Mouse (Mus musculus) ES-Bruce4 (cell line): Measurements from ENCODE around the gene Gm13277.
"Not testable (repeated sequence)": the region's sequence is repeated elsewhere in the genome, so short reads cannot be mapped to it uniquely, and the experiment has no call there.

Experiments
- CTCF ChIP-seq: IDR thresholded peaks from one replicate; pipeline ENCODE4 v1.8.1; 2011; ENCODE audit warnings: low read depth, low read length
- POLR2A ChIP-seq: IDR thresholded peaks from one replicate; pipeline ENCODE4 v1.8.1; 2011; ENCODE audit warnings: low read length; ENCODE audit not compliant: insufficient read depth

DNA sequence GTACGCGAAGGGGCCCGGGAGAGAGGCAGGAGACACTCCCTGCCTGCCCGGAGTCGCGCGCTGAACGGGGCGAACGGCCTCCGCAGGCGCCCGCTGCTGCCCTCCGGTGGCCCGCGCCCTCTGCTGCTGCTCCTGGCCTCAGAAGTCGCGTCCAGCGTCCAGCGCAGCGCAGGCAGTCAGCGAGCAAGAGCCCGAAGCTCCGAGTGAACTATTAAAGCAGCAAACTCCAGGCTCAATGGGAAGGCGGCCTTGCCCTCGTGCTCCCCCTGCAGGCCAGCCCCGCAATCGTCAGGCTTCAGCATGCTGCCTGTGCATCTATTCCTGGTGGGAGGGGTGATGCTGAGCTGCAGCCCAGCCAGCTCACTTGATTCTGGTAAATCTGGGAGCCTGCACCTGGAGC is 2.8 kb downstream of the Gm13277 start, which contains the start of gene Gm13278:
- not testable (repeated sequence) for TF ChIP-seq POLR2A, CTCF
